Mouse (Mus musculus): Measurements from ENCODE around the gene Zfp143. TPM values are rescaled to one million over a fixed set of nuclear protein-coding genes. Genes with fewer than 3 reads are reported as not detected.
"Not testable (repeated sequence)": the region's sequence is repeated elsewhere in the genome, so short reads cannot be mapped to it uniquely, and the experiment has no call there.

Zfp143 gene
- polyA plus RNA-seq, 1 experiment from 2014 or later = 10.5 TPM

DNA sequence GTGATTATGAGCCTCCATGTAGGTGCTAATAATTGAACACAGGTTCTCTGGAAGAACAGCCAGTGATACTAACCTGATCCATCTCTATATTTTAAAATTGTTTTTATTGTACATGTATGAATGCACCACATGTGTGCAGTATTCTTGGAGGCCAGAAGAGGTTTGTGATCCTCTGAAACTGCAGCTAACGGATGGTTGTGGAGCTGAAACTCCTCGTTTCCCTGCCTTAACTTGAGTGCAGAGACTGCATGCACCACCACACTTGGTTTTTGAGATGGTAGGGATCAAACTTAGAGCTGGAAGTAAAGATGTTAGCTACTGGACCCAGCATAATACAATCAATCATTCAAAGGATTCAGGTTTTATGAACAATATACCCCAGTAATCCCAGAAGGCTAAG lies 34.4 kb upstream of the Zfp143 start:
- Histone ChIP-seq H3K4me3 (replicated peaks; ENCODE audit: low read depth, low read length) (no peak overlapping the region), H3K4me1 (replicated peaks; ENCODE audit: insufficient read depth, low read length) (no peaks in the 10 kb centered on the region), H3K27ac (no peak overlapping the region), H3K27me3 (ENCODE audit: insufficient read depth, low read length) (no peaks in the 10 kb centered on the region), H3K9me3 (replicated peaks; ENCODE audit: low read length) (no peaks in the 10 kb centered on the region), H3K9ac (ENCODE audit: low read depth, low read length) (no peak overlapping the region), H3K36me3 (ENCODE audit: insufficient read depth, low read length) (0 out of 2 replicates have a peak, but pooled peaks cover 7% of the 10 kb centered on the region), H3K4me2 (ENCODE audit: low read length) (no peak overlapping the region)
- ATAC-seq (replicated peaks; ENCODE audit: low FRiP score, low read depth) (no peak), DNase-seq (ENCODE audit: low spot score) (no peak)
- TF ChIP-seq CTCF (IDR thresholded peaks at IDR 0.05; ENCODE audit: low read depth) = no peak
- WGBS = 60% methylated on average over 2 of the region's 2 CpGs

DNA sequence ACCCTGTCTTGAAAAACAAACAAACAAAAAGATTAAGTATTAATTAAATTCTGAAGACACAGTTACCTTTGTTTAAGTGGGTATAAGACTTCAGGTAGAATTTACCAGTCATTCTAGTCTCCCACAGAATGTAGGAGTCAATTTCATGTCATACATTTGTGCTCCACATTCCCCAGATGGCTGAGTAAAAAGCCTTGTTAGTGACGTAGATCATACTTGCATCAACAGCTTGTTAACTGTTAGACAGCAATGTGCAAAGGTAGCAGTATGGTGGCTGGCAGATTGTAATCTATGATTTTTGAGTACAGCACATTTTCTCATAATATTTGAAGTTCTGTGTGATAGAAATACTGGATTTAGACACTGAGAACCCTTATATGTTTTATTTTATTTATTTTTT lies 32.2 kb upstream of the Zfp143 start:
- Histone ChIP-seq H3K4me1 (replicated peaks; ENCODE audit: insufficient read depth, low read length) (no peaks in the 10 kb centered on the region), H3K27ac (no peak overlapping the region), H3K9me3 (replicated peaks; ENCODE audit: low read length) (no peaks in the 10 kb centered on the region), H3K4me2 (ENCODE audit: low read length) (no peak overlapping the region), H3K4me3 (replicated peaks; ENCODE audit: low read depth, low read length) (no peak overlapping the region), H3K9ac (ENCODE audit: low read depth, low read length) (no peak overlapping the region), H3K36me3 (ENCODE audit: insufficient read depth, low read length) (peaks cover 21% of the 10 kb centered on the region), H3K27me3 (ENCODE audit: insufficient read depth, low read length) (no peaks in the 10 kb centered on the region)
- no peak for ATAC-seq (replicated peaks; ENCODE audit: low FRiP score, low read depth)
- TF ChIP-seq CTCF (IDR thresholded peaks at IDR 0.05; ENCODE audit: low read depth) = no peak
- WGBS = 73% methylated on average over 1 of the region's 1 CpGs
- DNase-seq (ENCODE audit: low spot score) = no peak

DNA sequence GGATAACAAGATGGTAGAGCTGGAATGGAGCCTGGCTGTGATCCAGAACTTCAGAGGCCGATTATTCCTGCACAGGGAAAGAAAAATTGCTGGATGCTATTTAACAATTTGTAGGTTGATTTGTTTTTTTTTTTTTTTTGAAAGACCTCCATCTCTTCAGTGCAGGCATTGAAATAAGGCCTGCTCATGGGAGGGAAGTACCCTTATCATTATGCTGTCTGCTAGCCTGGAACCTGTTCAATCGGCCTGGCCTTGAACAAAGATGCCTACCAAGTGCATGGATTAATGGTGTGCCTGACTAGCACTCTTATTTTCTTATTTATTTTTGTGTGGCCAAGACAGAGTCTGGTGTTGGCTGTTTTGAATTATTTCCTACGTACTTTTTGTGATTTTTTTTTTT lies 30.7 kb upstream of the Zfp143 start:
- Histone ChIP-seq H3K27me3 (ENCODE audit: insufficient read depth, low read length) (no peaks in the 10 kb centered on the region), H3K9ac (ENCODE audit: low read depth, low read length) (no peak overlapping the region), H3K4me1 (replicated peaks; ENCODE audit: insufficient read depth, low read length) (no peaks in the 10 kb centered on the region), H3K27ac (no peak overlapping the region), H3K9me3 (replicated peaks; ENCODE audit: low read length) (no peaks in the 10 kb centered on the region), H3K36me3 (ENCODE audit: insufficient read depth, low read length) (peaks cover 23% of the 10 kb centered on the region), H3K4me2 (ENCODE audit: low read length) (no peak overlapping the region), H3K4me3 (replicated peaks; ENCODE audit: low read depth, low read length) (no peak overlapping the region)
- WGBS = 76% methylated on average over 3 of the region's 3 CpGs
- no peak for TF ChIP-seq CTCF (IDR thresholded peaks at IDR 0.05; ENCODE audit: low read depth)
- no peak for DNase-seq (ENCODE audit: low spot score)
- no peak for ATAC-seq (replicated peaks; ENCODE audit: low FRiP score, low read depth)

DNA sequence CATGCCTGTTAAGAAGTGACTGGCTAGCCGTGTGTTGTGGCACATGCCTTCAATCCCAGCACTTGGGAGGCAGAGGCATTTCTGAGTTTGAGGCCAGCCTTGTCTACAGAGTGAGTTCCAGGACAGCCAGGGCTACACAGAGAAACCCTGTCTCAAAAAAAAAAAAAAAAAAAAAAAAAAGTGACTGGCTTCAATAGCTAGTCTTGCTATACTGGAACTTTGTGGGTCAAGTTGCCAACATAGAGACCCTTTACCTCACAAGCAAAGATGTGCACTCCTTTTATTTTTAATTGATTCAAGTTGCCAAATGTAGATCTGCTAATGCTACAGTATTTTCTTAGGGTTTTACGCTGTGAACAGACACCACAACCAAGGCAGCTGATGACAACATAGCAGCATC lies 3.3 kb upstream of the Zfp143 start:
- H3K27me3 ChIP-seq (ENCODE audit: insufficient read depth, low read length); H3K9me3 ChIP-seq (replicated peaks; ENCODE audit: low read length); H3K4me3 ChIP-seq (replicated peaks; ENCODE audit: low read depth, low read length); H3K4me1 ChIP-seq (replicated peaks; ENCODE audit: insufficient read depth, low read length); H3K4me2 ChIP-seq (ENCODE audit: low read length); DNase-seq (ENCODE audit: low spot score); ATAC-seq (replicated peaks; ENCODE audit: low FRiP score, low read depth); H3K9ac ChIP-seq (ENCODE audit: low read depth, low read length); H3K27ac ChIP-seq: not testable (repeated sequence)
- peaks cover 11% of the 10 kb centered on the region; the same call in 1 of the 2 replicates for H3K36me3 ChIP-seq (ENCODE audit: insufficient read depth, low read length)
- 92% methylated on average over 2 of the region's 2 CpGs for WGBS

DNA sequence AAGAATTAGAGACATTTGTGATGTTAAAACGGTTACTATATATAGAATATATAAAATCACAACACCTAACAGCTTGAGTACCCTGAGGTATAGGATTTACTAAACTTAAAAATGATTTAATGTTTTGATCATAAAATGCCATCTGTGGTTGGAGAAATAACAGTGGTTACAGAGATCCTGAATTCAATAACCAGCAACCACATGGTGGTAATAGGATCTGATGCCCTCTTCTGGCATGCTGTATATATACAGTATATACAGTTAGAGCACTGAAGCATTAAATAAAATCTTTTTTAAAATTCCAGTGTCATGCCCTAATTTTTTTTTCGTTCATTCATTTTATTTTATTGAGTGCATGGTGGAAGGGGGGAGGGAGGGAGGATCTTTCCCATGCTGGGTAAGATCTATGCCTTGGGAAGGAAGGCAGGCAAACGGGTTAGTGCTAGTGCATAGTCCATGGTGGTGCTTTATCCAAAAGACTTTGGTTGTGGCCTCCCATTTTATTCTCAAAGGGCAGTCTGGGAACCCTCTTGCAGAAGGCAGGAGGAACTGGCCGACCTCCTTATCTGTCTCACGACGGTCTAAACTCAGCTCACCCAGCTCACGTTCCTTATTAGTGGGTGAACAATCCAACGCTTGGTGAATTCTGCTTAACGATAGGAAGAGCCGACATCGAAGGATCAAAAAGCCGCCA lies 1.8 kb upstream of the Zfp143 start:
- ATAC-seq (replicated peaks; ENCODE audit: low FRiP score, low read depth) (no peak), DNase-seq (ENCODE audit: low spot score) (peak; percentile 58)
- peaks cover 3% of the 10 kb centered on the region; the same call in 1 of the 2 replicates for H3K36me3 ChIP-seq (ENCODE audit: insufficient read depth, low read length)
- 86% methylated on average over 12 of the region's 12 CpGs for WGBS
- no peak overlapping the region for H3K4me2 ChIP-seq (ENCODE audit: low read length)
- no peak overlapping the region for H3K4me3 ChIP-seq (replicated peaks; ENCODE audit: low read depth, low read length)
- no peak overlapping the region for H3K27ac ChIP-seq
- TF ChIP-seq CTCF (IDR thresholded peaks at IDR 0.05; ENCODE audit: low read depth) = peak; percentile 63
- H3K4me1 ChIP-seq (replicated peaks; ENCODE audit: insufficient read depth, low read length) = no peaks in the 10 kb centered on the region
- no peak overlapping the region for H3K9ac ChIP-seq (ENCODE audit: low read depth, low read length)
- H3K9me3 ChIP-seq (replicated peaks; ENCODE audit: low read length) = no peaks in the 10 kb centered on the region
- H3K27me3 ChIP-seq (ENCODE audit: insufficient read depth, low read length) = no peaks in the 10 kb centered on the region

DNA sequence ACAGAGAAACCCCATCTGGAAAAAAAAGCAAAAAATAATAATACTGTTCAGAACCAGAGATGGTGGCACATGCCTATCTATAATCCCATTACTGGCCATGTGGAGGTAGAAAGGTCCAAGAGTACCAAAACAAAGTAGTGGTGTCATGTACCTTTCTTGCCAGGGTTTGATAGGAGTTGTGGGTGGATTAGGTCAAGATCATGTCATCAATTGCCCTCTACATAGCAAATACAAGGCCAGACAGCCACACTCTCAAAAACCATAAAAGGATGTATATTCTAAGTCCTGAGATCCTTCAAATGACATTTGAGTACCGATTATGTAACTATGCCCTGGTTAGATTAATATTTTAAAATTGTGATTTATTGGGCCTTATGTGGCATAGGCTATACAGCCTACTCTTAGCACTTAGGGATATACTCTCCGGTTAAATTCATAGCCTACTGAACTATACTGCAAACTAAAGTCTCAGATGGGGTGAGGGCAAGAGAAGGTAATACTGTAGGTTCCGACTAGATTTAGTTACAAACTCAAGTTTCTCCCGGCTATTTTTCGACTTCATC lies 830 bp upstream of the Zfp143 start:
- H3K36me3 ChIP-seq (ENCODE audit: insufficient read depth, low read length) = peaks cover 3% of the 10 kb centered on the region; the same call in 1 of the 2 replicates
- ATAC-seq (replicated peaks; ENCODE audit: low FRiP score, low read depth) (no peak), DNase-seq (ENCODE audit: low spot score) (peak; percentile 46)
- H3K27ac ChIP-seq = peak overlapping the region; percentile 99
- H3K9ac ChIP-seq (ENCODE audit: low read depth, low read length) = peak overlapping the region; percentile 97
- no peak for TF ChIP-seq CTCF (IDR thresholded peaks at IDR 0.05; ENCODE audit: low read depth)
- 15% methylated on average over 5 of the region's 5 CpGs for WGBS
- H3K9me3 ChIP-seq (replicated peaks; ENCODE audit: low read length) = no peaks in the 10 kb centered on the region
- peak overlapping the region; percentile 77 for H3K4me3 ChIP-seq (replicated peaks; ENCODE audit: low read depth, low read length)
- H3K27me3 ChIP-seq (ENCODE audit: insufficient read depth, low read length) = no peaks in the 10 kb centered on the region
- no peaks in the 10 kb centered on the region for H3K4me1 ChIP-seq (replicated peaks; ENCODE audit: insufficient read depth, low read length)
- H3K4me2 ChIP-seq (ENCODE audit: low read length) = peak overlapping the region; percentile 64
